ENCODE assay signal across 12 mouse cellular contexts in the genomic region with DNA sequence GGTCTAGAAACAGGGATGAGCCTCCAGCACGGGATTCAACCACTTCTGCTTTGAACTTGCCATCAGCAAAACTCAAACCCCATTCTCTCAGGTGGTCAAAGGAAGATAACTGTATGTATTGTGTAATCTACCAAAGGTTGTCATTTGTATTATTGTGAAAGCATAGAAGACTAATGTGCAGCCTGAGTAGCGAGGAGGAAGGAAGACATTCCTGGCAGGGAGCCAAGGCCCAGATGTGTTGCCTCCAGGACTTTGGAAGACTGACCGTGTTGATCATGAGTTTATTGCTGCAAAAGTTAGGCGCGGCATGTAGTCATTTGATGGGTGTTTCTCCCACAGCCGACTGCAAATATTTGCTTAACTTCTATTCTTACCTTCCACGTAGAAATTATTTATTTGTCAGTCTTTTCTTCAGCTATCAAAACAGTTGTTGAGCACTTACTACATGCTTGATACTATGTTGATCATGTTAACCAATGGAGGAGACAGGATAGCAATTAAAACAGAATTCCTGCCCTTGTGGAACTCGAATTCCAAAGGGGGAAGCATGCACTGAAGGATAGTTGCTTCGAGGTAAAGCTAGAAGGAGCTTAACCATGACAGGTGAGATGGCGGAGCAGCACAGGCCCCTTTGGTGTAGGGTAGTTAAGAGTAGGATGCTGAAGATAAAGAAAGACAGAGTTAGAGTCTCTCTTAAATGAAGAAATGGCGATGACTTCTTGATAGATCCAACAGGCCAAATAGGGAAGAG. TPM values are rescaled to one million over a fixed set of nuclear protein-coding genes. Genes with fewer than 3 reads are reported as not detected.
DNase-seq lines count a peak whose midpoint lies in the region; ATAC-seq and TF ChIP-seq lines count a peak whose summit lies in the region.
"Had no signal": no experiment of that assay in that cellular context is flagged by ENCODE, and none has a peak within 500 bp of the region (broad histone marks: within the 10 kb centered on the region; RNA-seq: fewer than 3 reads in every experiment).

No protein-coding gene starts in this region.

- no peaks in the 10 kb centered on the region for H3K27me3 ChIP-seq in limb, embryonic 14.5 days (ENCODE audit: control insufficient read depth, insufficient read depth, low read length)
- no peaks in the 10 kb centered on the region for H3K27me3 ChIP-seq in limb, embryonic 10.5 days (ENCODE audit: low read depth, poor library complexity, severe bottlenecking)
- no peaks in the 10 kb centered on the region for H3K27me3 ChIP-seq in intestine, postnatal 0 days (replicated peaks; ENCODE audit: control insufficient read depth, insufficient read depth, low read length)
- H3K27me3 ChIP-seq in forebrain, embryonic 14.5 days (replicated peaks; ENCODE audit: control insufficient read depth, insufficient read depth, low read length) = no peaks in the 10 kb centered on the region
- H3K27me3 ChIP-seq: embryonic facial prominence, embryonic 13.5 days; hindbrain, embryonic 15.5 days; megakaryocyte, embryonic 14.5 days; Patski had no signal

- no peak overlapping the region for H3K4me3 ChIP-seq in limb, embryonic 14.5 days (replicated peaks; ENCODE audit: low read length)
- no peak overlapping the region for H3K4me3 ChIP-seq in limb, embryonic 10.5 days
- H3K4me3 ChIP-seq in intestine, postnatal 0 days (ENCODE audit: low read depth, low read length) = no peak overlapping the region
- no peak overlapping the region for H3K4me3 ChIP-seq in forebrain, embryonic 14.5 days (ENCODE audit: low read depth, low read length)
- H3K4me3 ChIP-seq: embryonic facial prominence, embryonic 13.5 days; hindbrain, embryonic 15.5 days; megakaryocyte, embryonic 14.5 days had no signal

- TF ChIP-seq CTCF in intestine, postnatal 0 days (IDR thresholded peaks at IDR 0.05; ENCODE audit: low read depth) = no peak

- 0 out of 2 replicates have a peak, but pooled peaks cover 6% of the 10 kb centered on the region for H3K9me3 ChIP-seq in limb, embryonic 14.5 days (ENCODE audit: control insufficient read depth, low read length)
- 0 out of 2 replicates have a peak, but pooled peaks cover 4% of the 10 kb centered on the region for H3K9me3 ChIP-seq in limb, embryonic 10.5 days (replicated peaks)
- peaks cover 3% of the 10 kb centered on the region; the same call in 1 of the 2 replicates for H3K9me3 ChIP-seq in intestine, postnatal 0 days (ENCODE audit: control insufficient read depth)
- H3K9me3 ChIP-seq in forebrain, embryonic 14.5 days (replicated peaks; ENCODE audit: control insufficient read depth, low read length) = no peaks in the 10 kb centered on the region; the same call in 1 of the 2 replicates

- no peak overlapping the region for H3K9ac ChIP-seq in limb, embryonic 14.5 days (ENCODE audit: low read depth, low read length, severe bottlenecking)
- no peak overlapping the region for H3K9ac ChIP-seq in intestine, postnatal 0 days (ENCODE audit: low read depth, low read length)
- no peak overlapping the region for H3K9ac ChIP-seq in forebrain, embryonic 14.5 days (ENCODE audit: low read length)
- H3K9ac ChIP-seq: embryonic facial prominence, embryonic 13.5 days; hindbrain, embryonic 15.5 days had no signal

- no peak for ATAC-seq in limb, embryonic 14.5 days (ENCODE audit: low FRiP score, low read depth)
- ATAC-seq in intestine, postnatal 0 days = peak; percentile 97
- ATAC-seq in forebrain, embryonic 14.5 days = no peak
- ATAC-seq: Patski had no signal

- no peaks in the 10 kb centered on the region for H3K36me3 ChIP-seq in limb, embryonic 14.5 days (ENCODE audit: control insufficient read depth, insufficient read depth, low read length)
- no peaks in the 10 kb centered on the region for H3K36me3 ChIP-seq in limb, embryonic 10.5 days
- H3K36me3 ChIP-seq in intestine, postnatal 0 days (ENCODE audit: control insufficient read depth, insufficient read depth) = no peaks in the 10 kb centered on the region
- H3K36me3 ChIP-seq in forebrain, embryonic 14.5 days (ENCODE audit: control insufficient read depth, insufficient read depth, low read length) = no peaks in the 10 kb centered on the region
- H3K36me3 ChIP-seq: embryonic facial prominence, embryonic 13.5 days; hindbrain, embryonic 15.5 days had no signal

- H3K27ac ChIP-seq in limb, embryonic 14.5 days (replicated peaks; ENCODE audit: low read depth, low read length) = no peak overlapping the region
- no peak overlapping the region for H3K27ac ChIP-seq in limb, embryonic 10.5 days
- H3K27ac ChIP-seq in intestine, postnatal 0 days (ENCODE audit: low read depth, low read length) = 0 out of 2 replicates have a peak overlapping the region, but pooled peaks have one; percentile 10
- no peak overlapping the region for H3K27ac ChIP-seq in forebrain, embryonic 14.5 days (ENCODE audit: low read depth, low read length)
- H3K27ac ChIP-seq: embryonic facial prominence, embryonic 13.5 days; hindbrain, embryonic 15.5 days had no signal

- 69% methylated on average over 11 of the region's 11 CpGs for WGBS in limb, embryonic 14.5 days
- WGBS in limb, embryonic 10.5 days = 91% methylated on average over 11 of the region's 11 CpGs
- whole genome bisulfite sequencing in intestine, postnatal 0 days = 25% methylated on average over 11 of the region's 11 CpGs
- 85% methylated on average over 11 of the region's 11 CpGs for WGBS in forebrain, embryonic 14.5 days

- peak; percentile 24 for DNase-seq in adrenal gland, postnatal 10 days
- no peak for DNase-seq in adrenal gland, adult 8-10 months
- DNase-seq in limb, embryonic 14.5 days (ENCODE audit: low spot score) = peak; percentile 15
- DNase-seq in limb, embryonic 10.5 days (ENCODE audit: low spot score) = no peak
- DNase-seq in lung, postnatal 36 days = peak; percentile 55
- DNase-seq in spleen, postnatal 10 days (ENCODE audit: low spot score in 2 of 2) = no peak
- DNase-seq in forebrain, embryonic 14.5 days (ENCODE audit: low spot score) = no peak

- TF ChIP-seq POLR2A in limb, embryonic 14.5 days (IDR thresholded peaks at IDR 0.05; ENCODE audit: borderline replicate concordance, extremely low read depth, insufficient read depth, insufficient read length) = no peak

- no peaks in the 10 kb centered on the region for H3K4me1 ChIP-seq in limb, embryonic 14.5 days (ENCODE audit: control insufficient read depth, insufficient read depth, low read length)
- H3K4me1 ChIP-seq in limb, embryonic 10.5 days = 0 out of 2 replicates have a peak, but pooled peaks cover under 1% of the 10 kb centered on the region
- 0 out of 2 replicates have a peak, but pooled peaks cover 3% of the 10 kb centered on the region for H3K4me1 ChIP-seq in intestine, postnatal 0 days (replicated peaks; ENCODE audit: control insufficient read depth, insufficient read depth, low read length)
- H3K4me1 ChIP-seq in forebrain, embryonic 14.5 days (ENCODE audit: control insufficient read depth, insufficient read depth, low read length) = no peaks in the 10 kb centered on the region
- H3K4me1 ChIP-seq: embryonic facial prominence, embryonic 13.5 days; hindbrain, embryonic 15.5 days had no signal

- H3K4me2 ChIP-seq in limb, embryonic 14.5 days (replicated peaks; ENCODE audit: low read depth, low read length, severe bottlenecking) = no peak overlapping the region
- 0 out of 2 replicates have a peak overlapping the region, but pooled peaks have one; percentile 6 for H3K4me2 ChIP-seq in intestine, postnatal 0 days (replicated peaks; ENCODE audit: low read depth)
- H3K4me2 ChIP-seq in forebrain, embryonic 14.5 days (ENCODE audit: low read length) = no peak overlapping the region
- H3K4me2 ChIP-seq: embryonic facial prominence, embryonic 13.5 days; hindbrain, embryonic 15.5 days had no signal

RNA-seq across cellular contexts. Expression of a gene that starts 40.1 kb away (rescaled TPM):
- total RNA-seq in adrenal gland, postnatal 10 days (2021) = 100 to 1,000 TPM; 129 to 135 TPM
- total RNA-seq in adrenal gland, adult 8-10 months (2022) = 100 to 1,000 TPM; 123 to 141 (median 129) TPM
- polyA plus RNA-seq in limb, embryonic 14.5 days (2012; rRNA removed) = 71.0 and 82.0 TPM in 2 replicates
- polyA plus RNA-seq in limb, embryonic 14.5 days (2014; fragmentation: Nextera tagmentation; extraction: Ambion mirVana) = 211 and 223 TPM in 2 replicates
- 168 and 192 TPM in 2 replicates for polyA plus RNA-seq in limb, embryonic 10.5 days (2016; fragmentation: Nextera tagmentation; extraction: Ambion mirVana)
- polyA plus RNA-seq in intestine, postnatal 0 days (2015; fragmentation: Nextera tagmentation; extraction: Ambion mirVana) = 195 and 197 TPM in 2 replicates
- polyA plus RNA-seq in forebrain, embryonic 14.5 days (2014; fragmentation: Nextera tagmentation; extraction: Ambion mirVana) = 276 and 299 TPM in 2 replicates

Comparison
In these comparisons a context has a peak if more than half of its experiments do, and no peak if none do; other contexts are left out.
1. DNase-seq: peak in adrenal gland, postnatal 10 days (single experiment), limb, embryonic 14.5 days (single experiment) and lung, postnatal 36 days (single experiment); none in adrenal gland, adult 8-10 months (single experiment), limb, embryonic 10.5 days (single experiment), spleen, postnatal 10 days (0 of 2) and forebrain, embryonic 14.5 days (single experiment).